Mouse (Mus musculus) liver, embryonic 16.5 days (tissue): ENCODE results near the gene Gm49321. TPM values are rescaled to one million over a fixed set of nuclear protein-coding genes. Genes with fewer than 3 reads are reported as not detected.

Source experiments
- ATAC-seq: fragments of 200-750 bp; cut with Nextera tagmentation; 2 replicates; pipeline ENCODE4 v1.8.0; 2017; ENCODE audit warnings: low read depth, mild to moderate bottlenecking, moderate number of reproducible peaks, moderate library complexity
- H3K27ac ChIP-seq: fragments of 300-500 bp; sonication (generic); 2 replicates; pipeline ENCODE4 v1.5.1; 2014; ENCODE audit warnings: mild to moderate bottlenecking, low read length
- H3K27me3 ChIP-seq: fragments of 300-500 bp; sonication (generic); 2 replicates; pipeline ENCODE4 v1.6.1; 2014; ENCODE audit warnings: low read depth, low read length, mixed read lengths; ENCODE audit not compliant: control insufficient read depth, insufficient read depth
- H3K36me3 ChIP-seq: fragments of 300-500 bp; sonication (generic); 2 replicates; pipeline ENCODE4 v1.6.1; 2014; ENCODE audit warnings: mild to moderate bottlenecking; ENCODE audit not compliant: control insufficient read depth, insufficient read depth
- H3K4me1 ChIP-seq: fragments of 300-500 bp; sonication (generic); 2 replicates; pipeline ENCODE4 v1.6.1; 2014; ENCODE audit warnings: low read depth, low read length, mixed read lengths; ENCODE audit not compliant: control insufficient read depth
- H3K4me2 ChIP-seq: fragments of 300-500 bp; sonication (generic); 2 replicates; pipeline ENCODE4 v1.6.1; 2014; ENCODE audit warnings: low read depth, low read length, mixed read lengths
- H3K4me3 ChIP-seq: fragments of 300-500 bp; sonication (generic); 2 replicates; pipeline ENCODE4 v1.5.1; 2014; ENCODE audit warnings: low read depth, mild to moderate bottlenecking, low read length
- H3K9ac ChIP-seq: fragments of 300-500 bp; sonication (generic); 2 replicates; pipeline ENCODE4 v1.6.1; 2014; ENCODE audit warnings: low read depth, low read length
- H3K9me3 ChIP-seq: fragments of 300-500 bp; sonication (generic); replicated peaks from 2 replicates; pipeline ENCODE4 v1.6.1; 2016; ENCODE audit warnings: low read length; ENCODE audit not compliant: control insufficient read depth
- WGBS: fragments of 180-500 bp; shearing (Covaris S2); extraction: QIAGEN DNeasy Blood & Tissue Kit; methylation state at CpG from one replicate; pipeline ENCODE4 v1.1.7; 2014; ENCODE audit not compliant: insufficient replicate concordance; 5-methylcytosine and 5-hydroxymethylcytosine counted together
- polyA plus RNA-seq: library from polyadenylated mRNA; unstranded; fragments of >200 nt; fragmentation: Nextera tagmentation; extraction: Ambion mirVana; gene quantifications from 2 replicates; pipeline ENCODE4 v1.2.1, GENCODE M21; 2015

The Gm49321 gene
- polyA plus RNA-seq, 1 experiment from 2014 or later: 3.9 TPM

DNA sequence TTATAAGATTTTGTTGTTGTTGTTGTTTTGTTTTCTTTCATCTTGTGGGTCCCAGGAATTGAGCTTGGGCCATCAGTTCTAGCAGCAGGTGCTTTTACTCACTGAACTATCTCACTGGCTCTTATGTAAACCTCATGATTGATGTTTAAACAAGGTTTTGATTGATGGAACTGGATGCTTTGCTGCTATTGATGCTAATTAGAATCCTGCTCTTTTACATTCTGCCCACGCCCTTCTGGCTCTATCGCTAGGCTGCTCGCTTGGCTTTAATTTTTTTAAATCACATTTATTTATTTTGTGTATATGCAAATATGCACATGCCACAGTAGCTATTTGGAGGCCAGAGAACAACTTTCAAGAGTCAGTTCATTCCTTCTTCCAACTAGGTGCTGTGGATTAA lies 20.2 kb downstream of the Gm49321 start:
- Histone ChIP-seq H3K9ac (no peak overlapping the region), H3K4me2 (no peak overlapping the region), H3K27me3 (no peaks in the 10 kb centered on the region), H3K9me3 (no peaks in the 10 kb centered on the region), H3K4me1 (no peaks in the 10 kb centered on the region; the same call in 1 of the 2 replicates), H3K27ac (no peak overlapping the region), H3K4me3 (no peak overlapping the region), H3K36me3 (no peaks in the 10 kb centered on the region)
- 81% methylated on average over 3 of the region's 3 CpGs for WGBS
- ATAC-seq: no peak

DNA sequence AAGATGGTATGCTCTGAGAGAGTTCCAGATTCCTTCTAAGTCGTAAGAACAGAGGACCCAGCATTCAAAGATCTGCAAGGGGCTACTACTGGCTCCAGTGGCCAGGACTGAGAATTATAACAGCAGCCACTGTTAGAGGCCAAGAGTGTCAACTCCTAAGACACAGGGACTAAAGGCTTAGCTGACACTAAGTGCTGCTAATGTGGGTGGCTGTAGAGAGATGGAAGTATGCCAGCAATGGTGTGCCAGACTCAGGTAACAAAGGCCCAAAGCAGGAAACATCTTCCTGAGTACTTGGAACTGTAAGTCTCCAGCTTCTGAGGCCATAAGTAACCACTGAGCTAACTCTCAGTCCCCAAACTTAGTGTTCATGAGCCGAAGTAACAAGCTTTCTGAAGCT lies 21.4 kb downstream of the Gm49321 start:
- Histone ChIP-seq H3K27me3 (no peaks in the 10 kb centered on the region), H3K9ac (no peak overlapping the region), H3K9me3 (no peaks in the 10 kb centered on the region), H3K4me2 (no peak overlapping the region), H3K4me1 (no peaks in the 10 kb centered on the region; the same call in 1 of the 2 replicates), H3K27ac (no peak overlapping the region), H3K4me3 (no peak overlapping the region), H3K36me3 (no peaks in the 10 kb centered on the region)
- 68% methylated on average over 2 of the region's 2 CpGs for WGBS
- ATAC-seq: no peak

DNA sequence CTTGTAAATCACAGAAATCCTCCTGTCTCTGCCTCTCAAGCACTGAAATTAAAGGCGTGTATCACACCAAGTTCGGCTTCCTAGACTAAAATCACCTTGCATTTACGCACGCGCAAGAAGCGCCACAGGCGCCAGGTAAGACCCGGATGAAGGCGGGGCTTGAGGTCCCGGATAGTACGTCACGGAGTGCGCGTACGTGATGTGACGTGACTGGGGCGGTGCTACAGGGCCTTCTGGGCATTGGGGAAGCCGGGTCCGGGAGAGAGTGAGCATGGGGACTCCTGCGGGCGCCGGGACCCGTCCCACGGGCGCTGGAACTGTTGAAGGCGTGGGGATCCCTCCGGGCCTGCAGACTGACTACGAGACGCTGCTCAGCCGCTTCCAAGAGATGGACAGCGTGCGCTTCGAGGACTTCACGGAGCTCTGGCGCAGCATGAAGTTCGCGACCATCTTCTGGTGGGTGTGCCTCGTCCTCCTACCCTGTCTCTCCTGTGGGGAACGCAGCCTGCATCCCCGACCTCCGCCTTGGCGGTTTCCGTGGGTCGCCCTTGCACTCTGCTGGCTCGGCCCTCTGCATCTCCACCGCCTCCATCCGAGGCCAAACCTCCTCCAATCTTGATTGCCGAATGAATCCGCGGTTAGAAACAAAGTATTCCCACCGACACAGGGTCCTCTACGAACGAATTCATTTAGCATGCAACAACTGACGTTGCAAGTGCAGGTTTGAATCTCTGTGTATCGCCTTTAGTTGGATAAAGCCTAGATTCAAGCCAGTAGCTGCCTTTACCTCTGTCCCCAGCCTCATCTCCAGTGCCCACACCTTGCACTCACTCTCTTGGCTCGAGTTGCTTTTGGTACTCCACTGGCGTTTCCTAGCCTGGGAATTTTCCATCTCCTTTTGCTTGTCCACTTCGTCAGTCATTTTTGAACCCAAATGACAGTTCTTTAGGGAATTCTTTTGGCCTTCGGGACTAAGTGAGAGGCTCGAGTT lies 27.1 kb downstream of the Gm49321 start, which contains the start of gene Snapc1:
Snapc1 (plus strand) TSS at position 191 of the 991 bp plus-strand sequence.
- peak within 1 kb of the TSS; percentile 79 for H3K4me3 ChIP-seq
- no peaks in the 10 kb centered on the region for H3K27me3 ChIP-seq
- WGBS: under 1% methylated on average over 60 of the region's 60 CpGs
- peak within 1 kb of the TSS; percentile 74 for H3K9ac ChIP-seq
- peaks cover 2% of the 10 kb centered on the region for H3K4me1 ChIP-seq
- peaks cover 10% of the 10 kb centered on the region for H3K36me3 ChIP-seq
- H3K27ac ChIP-seq: no peak within 1 kb of the TSS
- H3K4me2 ChIP-seq: peak within 1 kb of the TSS; percentile 88
- ATAC-seq: peak; percentile 100
- no peaks in the 10 kb centered on the region for H3K9me3 ChIP-seq

DNA sequence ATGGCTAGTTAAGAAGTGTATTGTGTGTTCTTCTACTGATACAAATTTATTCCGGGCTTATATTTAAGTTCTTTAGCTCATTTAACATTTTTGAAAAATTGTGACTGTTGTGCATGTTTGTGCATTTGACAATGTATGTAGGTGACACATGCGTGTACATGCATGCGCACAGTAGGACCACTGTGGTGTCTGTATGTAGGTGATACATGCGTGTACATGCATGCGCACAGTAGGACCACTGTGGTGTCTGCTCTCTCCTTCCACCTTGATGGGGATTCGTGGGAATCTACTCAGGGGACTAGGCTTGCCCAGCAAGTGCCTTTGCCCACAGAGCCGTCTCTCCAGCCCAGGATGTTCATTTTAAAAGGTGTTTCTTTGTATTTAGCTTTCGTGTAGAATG lies 31.7 kb downstream of the Gm49321 start:
- Histone ChIP-seq H3K36me3 (peaks cover 30% of the 10 kb centered on the region), H3K27ac (no peak overlapping the region), H3K27me3 (no peaks in the 10 kb centered on the region), H3K9ac (no peak overlapping the region), H3K4me3 (no peak overlapping the region), H3K4me2 (no peak overlapping the region), H3K9me3 (no peaks in the 10 kb centered on the region), H3K4me1 (peaks cover 2% of the 10 kb centered on the region)
- 82% methylated on average over 8 of the region's 8 CpGs for WGBS
- ATAC-seq: no peak

DNA sequence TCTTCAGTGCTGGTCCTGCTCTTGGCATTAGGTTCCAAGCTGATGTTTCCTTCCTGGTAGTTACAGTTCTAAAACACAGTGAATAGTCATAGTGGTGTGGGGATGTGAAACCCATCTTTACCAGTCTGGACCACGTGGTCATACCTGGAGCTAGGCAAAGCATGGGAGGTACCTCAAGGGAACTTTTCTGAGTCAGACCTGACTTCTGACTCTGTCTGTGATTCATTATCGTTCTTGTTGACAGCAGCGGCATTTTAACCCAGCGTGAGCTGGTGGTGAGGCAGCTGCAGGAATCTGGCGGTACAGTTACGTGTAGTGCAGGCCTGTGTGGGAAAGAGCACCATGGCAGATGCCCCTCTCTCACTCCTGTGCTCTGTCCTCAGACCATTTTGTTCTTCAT lies 37.1 kb downstream of the Gm49321 start:
- H3K9ac ChIP-seq: no peak overlapping the region
- no peaks in the 10 kb centered on the region for H3K4me1 ChIP-seq
- H3K9me3 ChIP-seq: no peaks in the 10 kb centered on the region
- peaks cover 20% of the 10 kb centered on the region for H3K36me3 ChIP-seq
- no peak for ATAC-seq
- H3K4me3 ChIP-seq: no peak overlapping the region
- H3K27me3 ChIP-seq: no peaks in the 10 kb centered on the region
- WGBS: 87% methylated on average over 6 of the region's 6 CpGs
- no peak overlapping the region for H3K27ac ChIP-seq
- no peak overlapping the region for H3K4me2 ChIP-seq

DNA sequence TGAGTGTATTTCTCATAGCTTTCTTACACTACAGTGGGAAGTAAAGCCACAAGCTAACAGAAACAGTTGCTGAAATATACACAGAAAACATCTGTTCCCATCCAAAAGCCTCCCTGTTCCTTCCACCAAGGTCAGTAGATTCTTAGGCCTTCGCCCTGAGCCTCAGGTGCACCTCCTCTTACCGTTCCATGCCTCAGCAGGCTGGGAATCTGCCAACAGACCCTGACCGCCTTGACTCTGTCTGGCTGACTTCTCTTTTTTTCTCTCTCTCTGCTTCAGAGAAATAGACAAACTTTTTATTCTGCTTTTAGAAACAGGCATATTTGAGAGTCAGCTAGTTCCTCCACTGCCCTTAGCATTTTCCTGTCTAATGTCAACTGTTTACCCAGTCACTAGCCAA lies 40.7 kb downstream of the Gm49321 start:
- 69% methylated on average over 3 of the region's 3 CpGs for WGBS
- no peak overlapping the region for H3K9ac ChIP-seq
- H3K36me3 ChIP-seq: no peaks in the 10 kb centered on the region; the same call in 1 of the 2 replicates
- H3K4me1 ChIP-seq: no peaks in the 10 kb centered on the region
- H3K4me2 ChIP-seq: no peak overlapping the region
- no peak overlapping the region for H3K27ac ChIP-seq
- no peak for ATAC-seq
- H3K4me3 ChIP-seq: no peak overlapping the region
- H3K27me3 ChIP-seq: no peaks in the 10 kb centered on the region
- no peaks in the 10 kb centered on the region for H3K9me3 ChIP-seq

DNA sequence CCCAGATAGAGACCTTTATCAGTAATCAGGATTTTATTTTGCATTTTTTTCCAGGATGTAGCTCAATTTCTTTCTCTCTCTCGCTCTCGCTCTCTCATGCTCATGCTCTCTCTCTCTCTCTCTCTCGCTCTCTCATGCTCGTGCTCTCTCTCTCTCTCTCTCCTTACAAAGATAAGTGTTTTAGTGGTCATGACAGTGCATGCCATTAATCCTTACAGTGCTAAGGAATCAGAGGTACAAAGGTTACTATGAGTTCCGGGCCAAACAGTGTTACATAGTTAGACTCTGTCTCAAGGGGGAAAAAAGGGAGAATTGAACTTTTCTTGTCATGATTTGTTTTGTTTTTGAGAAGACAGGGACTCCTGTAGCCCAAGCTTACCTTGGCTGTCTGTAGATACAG lies 42.2 kb downstream of the Gm49321 start:
- no peak for ATAC-seq
- H3K9ac ChIP-seq: no peak overlapping the region
- H3K4me1 ChIP-seq: no peaks in the 10 kb centered on the region
- no peak overlapping the region for H3K4me2 ChIP-seq
- WGBS: 80% methylated on average over 5 of the region's 5 CpGs
- no peaks in the 10 kb centered on the region for H3K27me3 ChIP-seq
- H3K27ac ChIP-seq: no peak overlapping the region
- no peak overlapping the region for H3K4me3 ChIP-seq
- no peaks in the 10 kb centered on the region; the same call in 1 of the 2 replicates for H3K36me3 ChIP-seq
- H3K9me3 ChIP-seq: no peaks in the 10 kb centered on the region

DNA sequence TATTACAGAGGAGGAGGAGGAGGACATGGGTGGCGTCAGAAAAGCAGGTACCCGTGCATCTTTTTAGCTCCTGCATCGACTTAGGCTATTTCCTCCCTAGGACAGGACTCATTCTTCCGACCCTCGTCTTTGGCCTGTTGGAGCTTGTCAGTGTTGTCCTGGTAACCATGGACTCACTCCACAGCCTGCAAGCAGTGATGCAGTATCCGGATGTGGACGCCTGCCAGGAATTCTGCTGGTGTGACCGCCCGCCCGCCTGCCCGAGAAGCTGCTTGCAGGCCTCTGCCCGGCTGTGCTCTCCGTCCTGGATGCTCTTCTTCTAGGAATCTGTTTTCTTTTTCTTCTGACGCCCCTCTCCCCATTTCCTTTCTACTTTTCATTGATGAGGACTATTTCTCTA lies 45.1 kb downstream of the Gm49321 start:
- Histone ChIP-seq H3K4me2 (no peak overlapping the region), H3K4me3 (no peak overlapping the region), H3K4me1 (no peaks in the 10 kb centered on the region), H3K9me3 (no peaks in the 10 kb centered on the region), H3K36me3 (peaks cover 3% of the 10 kb centered on the region; the same call in 1 of the 2 replicates), H3K27ac (no peak overlapping the region), H3K9ac (no peak overlapping the region), H3K27me3 (no peaks in the 10 kb centered on the region)
- 83% methylated on average over 14 of the region's 14 CpGs for WGBS
- ATAC-seq: no peak

DNA sequence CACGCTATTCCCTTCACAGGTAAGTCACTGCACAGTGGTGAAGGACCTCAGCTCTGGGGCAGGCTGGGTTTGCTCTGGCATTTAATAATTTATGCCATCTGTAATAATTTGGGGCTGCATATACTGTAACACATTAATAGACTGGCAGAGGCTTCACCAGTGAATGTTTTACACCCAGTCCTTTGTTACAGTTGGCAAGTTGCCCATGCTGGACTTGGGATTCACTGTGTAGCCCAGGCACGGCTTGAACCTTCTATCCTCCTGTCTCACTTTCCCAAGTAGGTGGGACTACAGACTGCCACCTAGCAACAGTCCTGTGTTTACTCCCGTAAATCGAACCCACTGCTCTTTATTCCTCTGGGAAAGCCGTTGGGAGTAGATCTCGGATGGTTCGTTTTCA lies 48.8 kb downstream of the Gm49321 start:
- Histone ChIP-seq H3K27ac (no peak overlapping the region), H3K36me3 (0 out of 2 replicates have a peak, but pooled peaks cover 3% of the 10 kb centered on the region), H3K27me3 (no peaks in the 10 kb centered on the region), H3K9ac (no peak overlapping the region), H3K4me3 (no peak overlapping the region), H3K4me1 (no peaks in the 10 kb centered on the region), H3K4me2 (no peak overlapping the region), H3K9me3 (no peaks in the 10 kb centered on the region)
- ATAC-seq: no peak
- WGBS: 72% methylated on average over 7 of the region's 7 CpGs
